Mouse (Mus musculus) yolk sac, embryonic 10.5 days (tissue): ENCODE data around the gene Sema4b.

ENCODE experiments used
- DNase-seq: peaks from one replicate; pipeline ENCODE4 v3.0.0-alpha.2; 2017; ENCODE audit warnings: low spot score

The Sema4b gene

GRCm38 (mm10) chr7:80186531-80187296 lies at the start of gene Sema4b:
TSS of gene Sema4b (plus strand) at chr7:80186841.
- peak; percentile 91 for DNase-seq

GRCm38 (mm10) chr7:80138375-80138774 lies 48.3 kb upstream of the Sema4b start:
- no peak for DNase-seq

GRCm38 (mm10) chr7:80140815-80141214 lies 45.8 kb upstream of the Sema4b start:
- DNase-seq, result peak; percentile 53

- no peak for DNase-seq
Measured at GRCm38 (mm10) chr7:80143331-80144273, 43.0 kb upstream of the Sema4b start.

- DNase-seq, result no peak
Measured at GRCm38 (mm10) chr7:80144695-80145094, 41.9 kb upstream of the Sema4b start.

- DNase-seq, result no peak
Measured at GRCm38 (mm10) chr7:80146077-80146476, 40.6 kb upstream of the Sema4b start.

- DNase-seq, result no peak
Measured at GRCm38 (mm10) chr7:80149356-80149755, 37.3 kb upstream of the Sema4b start.

- DNase-seq, result no peak
Measured at GRCm38 (mm10) chr7:80152152-80152551, 34.5 kb upstream of the Sema4b start.

- no peak for DNase-seq
Measured at GRCm38 (mm10) chr7:80152756-80153155, 33.9 kb upstream of the Sema4b start.

- no peak for DNase-seq
Measured at GRCm38 (mm10) chr7:80154689-80155088, 32.0 kb upstream of the Sema4b start.

- no peak for DNase-seq
Measured at GRCm38 (mm10) chr7:80156711-80157227, 29.9 kb upstream of the Sema4b start.

- DNase-seq, result no peak
Measured at GRCm38 (mm10) chr7:80158496-80159268, 28.0 kb upstream of the Sema4b start.

GRCm38 (mm10) chr7:80160293-80160944 lies 26.2 kb upstream of the Sema4b start:
- DNase-seq, result no peak

GRCm38 (mm10) chr7:80160945-80161306 lies 25.7 kb upstream of the Sema4b start:
- DNase-seq, result no peak

GRCm38 (mm10) chr7:80165432-80165831 lies 21.2 kb upstream of the Sema4b start:
- no peak for DNase-seq

- no peak for DNase-seq
Measured at GRCm38 (mm10) chr7:80166740-80167139, 19.9 kb upstream of the Sema4b start.

- no peak for DNase-seq
Measured at GRCm38 (mm10) chr7:80169847-80170246, 16.8 kb upstream of the Sema4b start.

- DNase-seq, result no peak
Measured at GRCm38 (mm10) chr7:80171345-80171744, 15.3 kb upstream of the Sema4b start.

GRCm38 (mm10) chr7:80172069-80172956 lies 14.3 kb upstream of the Sema4b start:
- no peak for DNase-seq

- no peak for DNase-seq
Measured at GRCm38 (mm10) chr7:80176159-80176558, 10.5 kb upstream of the Sema4b start.
